Mouse (Mus musculus) brain, embryonic 14.5 days (tissue): ENCODE measurements around the gene Wtap.

Experiments
- CTCF ChIP-seq: fragments of 200-500 bp; IDR thresholded peaks from 2 replicates; pipeline ENCODE4 v1.5.1; 2012; ENCODE audit warnings: inconsistent platforms, mild to moderate bottlenecking, moderate library complexity, borderline replicate concordance; ENCODE audit not compliant: insufficient read depth, insufficient read length; ENCODE audit errors: extremely low read depth
- POLR2A ChIP-seq: fragments of 200-500 bp; IDR thresholded peaks from 2 replicates; pipeline ENCODE4 v1.6.1; 2012; ENCODE audit warnings: mild to moderate bottlenecking, inconsistent platforms, borderline replicate concordance; ENCODE audit not compliant: poor library complexity, insufficient read depth, insufficient read length, severe bottlenecking; ENCODE audit errors: extremely low read depth

DNA sequence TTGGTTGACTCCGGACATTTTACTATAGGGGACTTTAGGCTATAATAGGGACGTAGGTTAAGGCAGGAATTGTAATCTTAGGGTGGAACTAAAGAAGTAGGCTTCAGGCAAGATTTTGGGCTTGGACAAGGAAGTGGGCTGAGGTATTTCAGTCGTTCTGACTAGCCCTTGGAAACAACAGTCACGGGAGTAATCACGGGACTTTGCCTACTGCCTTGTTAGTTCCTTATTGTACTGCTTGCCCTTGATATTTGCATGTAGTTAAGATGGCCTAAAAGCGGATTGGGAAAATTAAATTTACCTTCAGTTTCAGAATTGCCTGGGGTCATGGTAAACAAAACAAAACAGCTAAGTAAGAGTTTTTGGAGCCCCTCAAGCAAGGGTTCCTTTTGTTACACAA, 5.1 kb upstream of the Wtap start:
- TF ChIP-seq CTCF (no peak), POLR2A (no peak)
